Mouse (Mus musculus) right cerebral cortex, adult 2 months (tissue): ENCODE measurements around the gene Marcksl1.
"Not testable (repeated sequence)": the region's sequence is repeated elsewhere in the genome, so short reads cannot be mapped to it uniquely, and the experiment has no call there.

Source experiments
- DNase-seq, 2 experiments: peaks; one replicate each; pipeline ENCODE4 v3.0.0; 2021 to 2022; ENCODE audit warnings: low spot score in 2 of 2

Gene Marcksl1

GRCm38 (mm10) chr4:129509650-129510049 is 3.7 kb upstream of the Marcksl1 start:
- no peak for DNase-seq

GRCm38 (mm10) chr4:129510723-129511412 is 2.5 kb upstream of the Marcksl1 start:
- DNase-seq: no peak

- DNase-seq: no peak
Observed at GRCm38 (mm10) chr4:129511413-129512096, 1.8 kb upstream of the Marcksl1 start.

GRCm38 (mm10) chr4:129513891-129514290 is 510 bp downstream of the Marcksl1 start:
- DNase-seq: no peak

- peak; percentile 33 to 51 for DNase-seq
Observed at GRCm38 (mm10) chr4:129514300-129514898, 1.0 kb downstream of the Marcksl1 start.

- no peak for DNase-seq
Observed at GRCm38 (mm10) chr4:129516925-129517324, 3.5 kb downstream of the Marcksl1 start.

GRCm38 (mm10) chr4:129518519-129518918 is 5.1 kb downstream of the Marcksl1 start:
- no peak for DNase-seq

GRCm38 (mm10) chr4:129525338-129525737 is 12.0 kb downstream of the Marcksl1 start:
- no peak for DNase-seq

- no peak for DNase-seq
Observed at GRCm38 (mm10) chr4:129525889-129526288, 12.5 kb downstream of the Marcksl1 start.

- not testable (repeated sequence) for DNase-seq
Observed at GRCm38 (mm10) chr4:129528901-129529300, 15.5 kb downstream of the Marcksl1 start.

GRCm38 (mm10) chr4:129540012-129540411 is 26.6 kb downstream of the Marcksl1 start:
- DNase-seq: no peak

- DNase-seq: peak; percentile 8 to 24
Observed at GRCm38 (mm10) chr4:129541868-129542591, 28.6 kb downstream of the Marcksl1 start.

GRCm38 (mm10) chr4:129542592-129543141 is 29.3 kb downstream of the Marcksl1 start, which contains the start of gene Hdac1:
Hdac1 (minus strand) TSS chr4:129542713.
- peak; percentile 92 to 95 for DNase-seq

GRCm38 (mm10) chr4:129544106-129544505 is 30.7 kb downstream of the Marcksl1 start:
- DNase-seq: no peak

GRCm38 (mm10) chr4:129547631-129548030 is 34.2 kb downstream of the Marcksl1 start:
- DNase-seq: not testable (repeated sequence)

GRCm38 (mm10) chr4:129549306-129549705 is 35.9 kb downstream of the Marcksl1 start:
- no peak for DNase-seq

- no peak for DNase-seq
Observed at GRCm38 (mm10) chr4:129550295-129550694, 36.9 kb downstream of the Marcksl1 start.

GRCm38 (mm10) chr4:129554512-129554911 is 41.1 kb downstream of the Marcksl1 start:
- DNase-seq: not testable (repeated sequence)

- DNase-seq: peak; percentile 31 to 56
Observed at GRCm38 (mm10) chr4:129555421-129555861, 42.1 kb downstream of the Marcksl1 start.

GRCm38 (mm10) chr4:129555862-129556531 is 42.6 kb downstream of the Marcksl1 start:
- no peak for DNase-seq
